Mouse (Mus musculus) olfactory bulb, adult 2 months (tissue): ENCODE measurements at regions not wholly inside any gene's neighbourhood (a gene's known extent, or its start where the extent isn't known, plus 50 kb on each side); places are given as distances from the start of the nearest gene placed in this dataset.

ENCODE experiments used
- H3K27ac ChIP-seq: fragments of 200-500 bp; 2 replicates; pipeline ENCODE4 v1.5.1; 2012; ENCODE audit warnings: low read depth, low read length; ENCODE audit not compliant: insufficient read depth
- H3K4me1 ChIP-seq: fragments of 200-500 bp; 2 replicates; pipeline ENCODE4 v1.6.1; 2012; ENCODE audit warnings: low read length; ENCODE audit not compliant: control insufficient read depth, insufficient read depth
- H3K4me3 ChIP-seq: fragments of 200-500 bp; 2 replicates; pipeline ENCODE4 v1.5.1; 2012; ENCODE audit warnings: mild to moderate bottlenecking, low read depth, low read length, moderate library complexity; ENCODE audit not compliant: insufficient read depth
- CTCF ChIP-seq: fragments of 200-500 bp; IDR thresholded peaks from 2 replicates; pipeline ENCODE4 v1.5.1; 2012; ENCODE audit warnings: low read depth, mild to moderate bottlenecking, low read length, moderate library complexity; ENCODE audit not compliant: insufficient read depth
- POLR2A ChIP-seq: fragments of 200-500 bp; IDR thresholded peaks from 2 replicates; pipeline ENCODE4 v1.6.1; 2012; ENCODE audit warnings: mild to moderate bottlenecking, low read depth, low read length, moderate library complexity; ENCODE audit not compliant: insufficient read depth
- WGBS: fragments of 180-500 bp; shearing (Covaris S2); methylation state at CpG from one replicate; pipeline ENCODE4 v1.1.7; 2018; 5-methylcytosine and 5-hydroxymethylcytosine counted together

DNA sequence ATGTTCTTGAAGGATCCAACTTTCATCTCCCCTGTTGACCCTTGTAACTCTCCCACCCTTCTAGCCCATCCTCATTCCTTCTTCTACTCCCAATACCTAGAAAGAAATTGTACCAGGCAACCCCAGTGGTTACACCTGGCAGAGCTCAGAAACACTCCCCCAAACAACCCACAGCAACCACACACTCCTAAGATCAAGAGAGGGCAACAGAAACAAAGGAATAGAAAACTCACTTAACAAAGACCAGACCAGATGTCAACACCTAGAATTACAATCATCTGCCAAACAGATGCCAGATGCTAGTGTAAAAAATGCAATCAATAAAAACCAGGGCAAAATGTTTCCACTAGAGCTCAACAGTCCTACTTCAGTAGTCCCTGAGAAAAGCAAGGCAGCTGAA, 400.9 kb downstream of the Ptprc start:
- no peak overlapping the region for H3K4me3 ChIP-seq
- no peak overlapping the region for H3K27ac ChIP-seq
- TF ChIP-seq CTCF (no peak), POLR2A (no peak)
- H3K4me1 ChIP-seq: no peaks in the 10 kb centered on the region

DNA sequence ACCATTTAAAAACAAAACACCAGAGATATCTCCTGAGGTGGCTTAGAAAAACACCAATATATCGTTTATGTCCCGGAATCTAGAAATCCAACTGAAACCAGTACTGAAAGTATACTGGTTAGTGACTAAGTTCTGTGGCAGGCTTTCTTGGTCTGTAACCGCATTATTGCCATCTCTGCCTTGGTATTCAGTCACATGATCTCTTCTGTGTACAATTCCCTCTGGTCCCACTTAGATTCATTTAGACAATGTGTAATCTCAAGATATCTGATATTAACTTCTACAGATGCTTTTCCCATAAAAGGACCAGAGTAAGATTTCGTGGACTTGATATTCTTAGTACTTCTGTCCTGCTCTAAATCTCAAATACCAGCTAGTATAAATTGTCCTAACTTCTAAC, 414.7 kb downstream of the Ptprc start:
- H3K4me3 ChIP-seq: no peak overlapping the region
- TF ChIP-seq CTCF: no peak
- no peak for TF ChIP-seq POLR2A
- 92% methylated on average over 4 of the region's 4 CpGs for WGBS
- no peaks in the 10 kb centered on the region for H3K4me1 ChIP-seq
- H3K27ac ChIP-seq: no peak overlapping the region

DNA sequence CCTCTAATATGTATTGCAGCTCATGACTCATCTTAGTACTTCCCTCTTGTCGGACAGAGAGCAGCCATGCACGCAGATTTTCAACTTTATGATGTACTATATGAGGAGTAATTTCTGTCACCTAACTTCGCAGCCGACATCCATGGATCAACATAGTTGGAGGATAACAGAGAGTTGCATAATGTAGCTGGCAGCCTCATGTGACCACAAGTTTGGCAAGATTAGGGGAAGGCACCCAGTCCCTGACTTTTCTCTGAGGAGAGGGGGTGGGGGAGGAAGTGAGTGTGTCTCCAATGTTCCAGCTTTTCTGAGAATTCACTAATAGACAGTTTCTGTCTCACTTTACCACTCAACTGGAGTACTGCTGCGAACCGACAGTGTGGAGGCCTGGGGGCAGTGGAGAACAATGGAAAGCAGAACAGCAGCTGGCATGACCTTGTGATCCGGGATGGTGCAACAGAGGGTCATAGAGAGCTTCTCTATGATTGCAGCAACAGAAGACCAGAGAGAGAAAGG, 424.0 kb downstream of the Ptprc start:
- Histone ChIP-seq H3K4me3 (no peak overlapping the region), H3K27ac (no peak overlapping the region), H3K4me1 (no peaks in the 10 kb centered on the region)
- TF ChIP-seq CTCF (no peak), POLR2A (no peak)
- WGBS: 83% methylated on average over 7 of the region's 7 CpGs

DNA sequence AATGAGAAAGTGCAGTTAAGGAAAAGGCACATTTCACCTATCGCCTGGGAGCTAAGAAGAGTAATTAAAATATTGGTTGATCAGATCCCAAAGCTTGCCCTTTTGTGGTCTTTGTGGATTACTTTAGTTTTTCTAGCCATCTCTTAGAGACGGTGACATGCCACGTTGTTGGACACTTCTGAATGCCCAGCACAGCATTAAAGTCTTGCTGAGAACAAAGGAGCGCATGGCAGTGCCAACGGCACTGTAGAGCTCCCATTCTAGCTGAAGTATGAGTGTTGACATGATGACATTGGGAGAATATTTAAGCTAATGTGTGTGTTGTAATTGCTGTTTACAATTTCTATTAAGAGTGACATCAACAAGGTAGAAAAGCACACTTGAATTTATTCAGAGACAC, 424.6 kb downstream of the Ptprc start:
- Histone ChIP-seq H3K4me3 (no peak overlapping the region), H3K27ac (no peak overlapping the region), H3K4me1 (no peaks in the 10 kb centered on the region)
- 59% methylated on average over 5 of the region's 5 CpGs for WGBS
- TF ChIP-seq POLR2A (no peak), CTCF (no peak)

DNA sequence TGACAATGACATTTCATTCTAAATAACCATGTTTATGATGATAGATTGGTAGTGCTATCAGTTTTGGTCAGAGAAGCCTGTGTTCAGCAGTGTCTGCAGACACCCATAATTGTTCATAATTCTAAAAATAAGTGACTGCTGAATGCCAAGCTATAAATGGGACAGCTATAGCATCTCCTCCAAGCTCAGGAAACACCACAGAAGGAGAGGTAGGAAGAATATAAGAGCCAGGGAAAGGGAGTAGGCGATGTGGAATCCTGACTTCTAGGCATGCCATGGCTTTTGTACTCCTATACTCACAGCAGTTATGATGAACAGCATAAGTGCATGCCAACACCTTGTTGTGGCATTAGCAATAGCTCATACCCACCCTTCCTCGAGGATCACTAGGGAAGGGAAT, 429.4 kb downstream of the Ptprc start:
- Histone ChIP-seq H3K4me1 (no peaks in the 10 kb centered on the region), H3K4me3 (no peak overlapping the region), H3K27ac (no peak overlapping the region)
- 69% methylated on average over 2 of the region's 2 CpGs for WGBS
- TF ChIP-seq POLR2A: no peak
- TF ChIP-seq CTCF: no peak

DNA sequence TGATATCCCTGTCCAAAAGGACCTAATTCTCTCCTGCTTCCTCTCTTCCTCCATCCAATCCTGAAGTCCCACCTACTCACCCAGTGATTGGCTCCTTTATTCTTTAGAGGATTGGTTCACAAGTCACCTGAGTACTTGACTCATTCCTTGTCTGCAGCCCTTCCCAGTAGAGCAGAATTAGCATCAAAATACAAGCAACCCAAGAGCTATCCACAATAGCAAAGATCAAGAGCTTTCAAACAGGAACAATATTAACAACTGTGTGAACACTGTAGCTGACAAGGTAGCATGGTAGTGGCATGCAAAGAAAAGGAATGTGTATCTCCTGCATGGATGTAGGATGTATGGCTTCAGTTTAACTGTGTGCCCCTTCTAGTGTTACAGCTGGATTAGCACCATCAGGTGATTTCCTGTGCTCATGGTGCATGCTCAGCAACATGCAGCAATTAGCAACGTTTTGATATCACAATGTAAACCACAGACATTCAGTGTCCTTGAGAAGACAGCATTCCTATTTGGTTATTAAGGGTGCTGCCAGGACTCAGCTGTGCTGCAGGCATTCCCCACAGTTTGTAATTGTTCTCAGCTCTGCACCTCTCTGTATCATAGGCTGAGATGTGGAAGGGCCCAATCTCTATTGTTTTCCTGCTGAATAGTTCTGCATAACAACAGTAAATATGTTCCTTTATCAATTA, 437.2 kb downstream of the Ptprc start:
- TF ChIP-seq POLR2A (no peak), CTCF (no peak)
- 2% methylated on average over 1 of the region's 1 CpGs for WGBS
- no peaks in the 10 kb centered on the region for H3K4me1 ChIP-seq
- H3K4me3 ChIP-seq: no peak overlapping the region
- no peak overlapping the region for H3K27ac ChIP-seq

DNA sequence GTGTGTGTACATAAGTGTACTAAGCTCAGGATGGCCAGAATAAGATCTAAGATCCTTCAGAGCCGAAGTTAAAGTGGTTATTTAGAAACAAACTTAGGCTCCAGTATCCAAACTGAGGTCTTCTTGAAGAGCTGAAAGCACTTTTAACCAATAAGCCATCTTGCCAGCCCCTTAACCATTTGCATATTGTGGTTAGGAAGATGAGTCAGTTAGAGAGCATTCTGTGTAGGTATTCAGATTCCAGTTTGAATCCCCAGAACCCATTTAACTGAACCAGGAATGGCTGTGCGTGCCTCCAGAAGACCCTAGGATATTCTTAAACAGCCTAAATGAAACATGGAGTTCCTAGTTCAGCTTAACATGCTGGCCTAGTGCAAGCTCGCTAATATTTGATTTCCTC, 471.6 kb downstream of the Ptprc start:
- Histone ChIP-seq H3K27ac (no peak overlapping the region), H3K4me3 (no peak overlapping the region), H3K4me1 (no peaks in the 10 kb centered on the region)
- no peak for TF ChIP-seq POLR2A
- TF ChIP-seq CTCF: no peak
- 93% methylated on average over 3 of the region's 3 CpGs for WGBS

DNA sequence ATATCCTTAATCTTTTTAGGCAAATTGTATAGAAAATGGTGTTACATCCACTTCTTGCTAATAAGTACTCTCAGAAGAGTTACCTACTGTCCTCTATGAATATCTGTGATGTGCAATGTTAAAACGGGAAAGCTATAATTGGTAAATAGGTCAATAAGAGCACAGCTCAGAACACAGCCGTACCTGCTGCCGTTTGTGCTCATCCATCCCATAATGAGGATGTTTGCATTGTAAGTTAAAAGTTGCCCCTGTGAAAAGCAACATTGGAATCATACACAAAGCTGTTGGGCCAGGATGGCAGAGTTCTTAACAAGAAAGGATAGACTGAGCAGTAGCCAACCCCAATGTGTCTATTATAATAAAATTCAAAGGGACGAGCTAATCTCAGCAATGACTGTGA, 476.6 kb downstream of the Ptprc start:
- no peaks in the 10 kb centered on the region for H3K4me1 ChIP-seq
- H3K4me3 ChIP-seq: no peak overlapping the region
- no peak overlapping the region for H3K27ac ChIP-seq
- no peak for TF ChIP-seq CTCF
- TF ChIP-seq POLR2A: no peak
- 81% methylated on average over 4 of the region's 4 CpGs for WGBS

DNA sequence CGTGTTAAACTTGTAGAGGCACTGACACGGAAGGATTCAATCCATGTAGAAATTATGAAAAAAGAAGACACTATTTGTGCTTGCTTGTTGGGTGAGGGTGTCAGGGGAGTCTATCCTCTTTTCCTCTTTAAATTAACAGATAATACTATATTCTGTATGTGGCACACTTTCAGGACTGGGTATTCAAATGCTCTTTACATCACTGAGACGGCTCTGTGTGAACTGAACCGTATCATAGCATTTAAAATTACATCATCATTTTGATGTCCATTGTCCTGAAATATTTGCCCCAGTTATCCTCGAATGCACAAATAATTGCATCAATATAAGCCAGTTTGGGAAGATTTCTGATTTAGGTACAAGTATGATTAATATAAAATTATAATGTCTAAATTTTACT, 478.2 kb downstream of the Ptprc start:
- no peak overlapping the region for H3K4me3 ChIP-seq
- TF ChIP-seq POLR2A (no peak), CTCF (no peak)
- H3K27ac ChIP-seq: no peak overlapping the region
- 58% methylated on average over 5 of the region's 5 CpGs for WGBS
- no peaks in the 10 kb centered on the region for H3K4me1 ChIP-seq

DNA sequence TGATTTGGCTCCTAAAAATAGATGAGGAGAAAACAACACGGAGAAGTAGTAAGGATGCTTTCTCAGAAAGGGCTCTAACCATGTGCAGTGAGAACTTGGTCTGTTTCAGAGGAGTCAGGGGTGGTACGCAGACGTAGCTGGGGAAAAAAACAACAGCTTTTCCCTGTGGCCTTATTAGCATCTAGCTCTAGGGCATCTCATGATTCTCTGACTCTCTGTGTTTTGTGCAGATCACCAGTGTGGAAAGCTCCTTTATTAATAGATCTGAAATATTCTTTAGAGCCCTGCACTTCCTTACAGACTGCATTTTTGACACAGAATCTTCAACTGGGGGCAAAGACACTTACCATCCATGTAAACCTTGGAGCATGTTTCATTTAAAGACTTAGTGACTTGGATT, 478.7 kb downstream of the Ptprc start:
- Histone ChIP-seq H3K27ac (peak overlapping the region; percentile 62; the same call in 1 of the 2 replicates), H3K4me3 (no peak overlapping the region), H3K4me1 (no peaks in the 10 kb centered on the region)
- WGBS: 33% methylated on average over 3 of the region's 3 CpGs
- TF ChIP-seq POLR2A (no peak), CTCF (no peak)
